Mouse (Mus musculus): ENCODE results near the gene Tmem53.
"Not testable (repeated sequence)": the region's sequence is repeated elsewhere in the genome, so short reads cannot be mapped to it uniquely, and the experiment has no call there.

DNA sequence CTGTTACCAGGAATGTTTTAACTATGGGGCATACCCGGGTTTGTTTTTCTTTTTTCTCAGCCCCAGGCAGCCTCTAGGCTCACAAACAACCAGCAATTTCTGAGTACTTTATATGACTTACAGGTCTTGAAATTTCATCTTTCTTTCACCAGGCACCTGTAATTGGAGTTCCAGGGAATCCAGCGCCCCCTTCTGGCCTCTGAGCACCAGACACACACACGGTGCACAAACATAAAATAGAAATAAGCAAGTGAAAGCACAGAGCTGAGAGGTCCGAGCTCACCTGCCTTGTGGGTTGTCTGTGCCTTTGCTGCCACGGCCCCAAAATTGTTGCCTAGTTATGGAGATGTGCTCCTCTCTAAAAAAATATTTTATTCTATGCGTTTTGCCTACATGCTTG, 8.2 kb downstream of the Tmem53 start:
- not testable (repeated sequence) for TF ChIP-seq POLR2A, CTCF (IDR thresholded peaks at IDR 0.05; ENCODE audit: insufficient read depth, low read depth, low read length)

All from olfactory bulb, adult 2 months (tissue).